Mouse (Mus musculus) common myeloid progenitor, adult 5-6 weeks (primary cell): ENCODE measurements around the gene Specc1. TPM values are rescaled to one million over a fixed set of nuclear protein-coding genes. Genes with fewer than 3 reads are reported as not detected.

Experiments
- ATAC-seq: replicated peaks from 2 replicates; pipeline ENCODE4 v1.8.0; 2016; ENCODE audit warnings: low read depth, mild to moderate bottlenecking, moderate TSS enrichment, inconsistent platforms; ENCODE audit not compliant: poor library complexity, severe bottlenecking
- total RNA-seq: library from RNA; stranded (forward); fragments of 200-1000, 187-1606 nt; gene quantifications from 2 replicates; pipeline ENCODE4 v1.2.3, GENCODE M21; 2017

The Specc1 gene
- total RNA-seq, 1 experiment from 2014 or later: 33.9 TPM

DNA sequence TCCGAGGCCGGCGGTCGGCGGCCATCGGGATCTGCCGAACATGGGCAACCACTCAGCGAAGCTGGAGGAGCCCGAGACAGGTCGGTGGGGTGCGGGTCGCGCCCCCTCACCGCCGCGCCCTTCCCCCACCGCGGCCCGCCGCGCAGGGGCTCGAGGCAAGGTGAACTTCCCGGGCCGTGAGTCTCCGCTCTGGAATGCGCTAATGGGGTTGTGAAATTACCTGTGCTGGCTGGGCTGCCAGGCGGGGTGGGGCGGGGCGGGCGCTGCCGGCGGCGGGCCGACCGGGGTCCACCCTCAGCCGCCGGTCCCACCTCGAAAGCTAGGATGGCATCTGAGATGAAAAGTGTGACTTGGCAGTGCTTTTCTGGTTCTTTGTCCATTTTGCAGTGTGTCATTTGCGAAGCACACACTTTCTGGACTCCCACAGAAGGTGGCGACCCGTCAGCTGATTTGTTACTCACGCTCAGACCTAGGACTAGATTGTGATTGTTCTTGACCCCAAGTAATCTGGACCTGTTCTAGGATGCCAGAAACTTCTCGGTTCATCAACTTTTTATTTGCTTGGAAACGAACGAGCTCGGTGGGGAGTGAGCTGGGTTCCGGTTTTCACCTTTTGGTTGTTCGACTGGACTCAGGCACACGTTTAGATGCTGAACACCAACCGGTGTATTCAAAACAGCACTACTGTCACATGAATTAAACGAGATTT, 120.7 kb downstream of the Specc1 start:
- ATAC-seq: no peak

DNA sequence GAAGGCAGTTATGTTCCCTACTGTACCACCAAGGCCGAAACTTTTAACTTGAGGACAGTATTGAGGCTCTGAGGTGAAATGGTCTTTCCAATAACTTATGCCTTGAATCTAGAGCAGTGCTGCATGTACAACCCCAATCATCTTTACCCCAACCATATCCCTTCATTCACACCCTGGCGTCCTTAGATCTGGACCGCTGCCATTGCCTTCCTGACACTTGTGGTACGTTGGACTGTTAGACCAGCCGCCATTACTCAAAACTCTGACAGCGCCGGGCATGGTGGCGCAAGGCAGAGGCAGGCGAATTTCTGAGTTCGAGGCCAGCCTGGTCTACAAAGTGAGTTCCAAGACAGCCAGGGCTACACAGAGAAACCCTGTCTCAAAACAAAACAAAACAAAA, 121.8 kb downstream of the Specc1 start:
- ATAC-seq: no peak

DNA sequence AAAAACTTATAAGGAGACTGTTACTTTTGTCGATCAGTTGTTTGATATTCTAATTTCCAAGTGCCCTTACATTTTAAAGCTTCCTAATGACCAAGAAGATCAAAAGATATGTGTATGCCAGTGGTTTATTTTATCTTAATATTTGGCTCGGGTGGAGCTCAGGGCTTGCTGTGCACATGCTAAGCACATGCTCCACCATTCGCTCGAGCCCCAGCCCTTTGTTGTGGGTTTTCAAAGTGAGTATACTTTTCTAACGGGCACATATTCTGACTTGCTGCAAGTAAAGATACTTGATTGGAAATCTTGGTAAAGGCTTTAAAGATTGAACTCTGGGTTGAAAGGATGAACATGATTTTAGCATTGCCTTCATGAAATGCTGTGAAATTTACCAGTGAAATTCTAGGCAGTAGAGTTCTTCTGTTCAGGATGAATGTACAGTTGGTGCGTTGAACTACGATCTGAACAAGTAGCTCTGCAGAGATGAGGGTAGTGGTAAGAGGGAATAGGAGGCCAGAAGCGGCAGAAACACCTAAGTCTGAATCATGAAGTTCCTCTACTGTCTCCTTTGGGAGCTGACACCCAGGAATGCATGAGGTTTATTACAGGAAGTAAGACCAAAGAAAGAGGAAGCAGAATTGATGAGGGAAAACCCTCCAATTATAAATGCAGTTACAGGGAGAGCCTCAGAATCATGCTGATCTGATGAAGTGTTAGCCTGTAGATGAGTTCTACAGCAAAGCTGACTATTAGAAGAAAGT, 122.7 kb downstream of the Specc1 start:
- peak; percentile 26; the same call in 1 of the 2 replicates for ATAC-seq

DNA sequence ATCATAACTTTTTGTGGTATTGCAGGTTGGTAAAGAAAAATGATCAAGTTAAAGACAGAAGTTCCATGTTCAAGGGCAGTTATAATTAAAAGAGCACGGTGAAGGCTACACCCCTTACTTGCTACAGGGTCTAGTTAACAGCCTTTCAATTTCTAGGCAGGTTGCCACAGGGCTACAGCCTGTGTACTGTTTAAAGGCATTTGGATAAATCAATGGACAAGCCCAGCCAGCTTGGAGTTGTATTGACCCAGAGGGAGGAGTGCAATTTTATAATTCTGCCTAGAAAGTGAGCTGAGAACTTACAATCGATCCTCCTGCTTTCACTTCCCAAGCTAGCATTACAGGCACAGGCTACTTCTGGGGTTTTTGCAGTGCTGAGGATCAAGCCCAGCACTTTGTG, 123.9 kb downstream of the Specc1 start:
- no peak for ATAC-seq

DNA sequence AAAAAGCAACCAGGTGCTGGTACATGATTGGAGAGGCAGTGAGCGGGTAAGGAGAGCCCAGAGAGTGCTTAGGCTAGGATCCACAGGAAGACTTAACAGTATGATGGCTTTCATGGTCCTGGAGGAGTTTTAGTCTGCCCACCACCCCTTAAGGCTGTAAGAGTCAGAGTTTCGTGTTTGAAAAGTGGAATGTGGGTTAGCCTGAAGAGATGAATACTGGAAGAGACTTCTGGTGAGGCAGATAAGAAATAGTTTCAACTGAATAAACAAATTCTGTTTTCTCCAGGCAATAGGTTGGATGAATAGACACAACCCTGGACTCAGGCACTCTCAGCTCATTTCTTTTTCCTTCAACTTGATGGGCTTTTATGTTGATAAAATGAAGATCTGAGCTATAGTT, 130.1 kb downstream of the Specc1 start:
- ATAC-seq: no peak

DNA sequence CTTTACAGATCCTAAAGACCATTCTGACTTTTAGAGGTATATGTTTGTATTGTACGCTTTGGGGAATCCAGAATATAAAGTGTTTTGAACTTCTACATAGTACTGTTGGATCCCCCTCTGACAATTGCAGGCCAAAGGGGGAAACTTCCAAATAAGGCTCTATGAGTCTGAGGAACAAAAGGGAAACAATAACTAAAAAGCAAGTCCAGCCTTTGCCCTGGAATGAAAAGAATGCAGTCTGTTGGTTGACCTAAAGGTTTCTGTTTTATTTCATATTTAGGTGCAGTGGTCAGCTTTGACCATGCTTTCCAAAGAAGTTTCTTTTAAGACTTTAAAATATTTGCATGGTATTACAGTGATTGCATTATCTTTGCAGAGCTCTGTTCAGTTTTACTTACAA, 130.5 kb downstream of the Specc1 start:
- ATAC-seq: no peak

DNA sequence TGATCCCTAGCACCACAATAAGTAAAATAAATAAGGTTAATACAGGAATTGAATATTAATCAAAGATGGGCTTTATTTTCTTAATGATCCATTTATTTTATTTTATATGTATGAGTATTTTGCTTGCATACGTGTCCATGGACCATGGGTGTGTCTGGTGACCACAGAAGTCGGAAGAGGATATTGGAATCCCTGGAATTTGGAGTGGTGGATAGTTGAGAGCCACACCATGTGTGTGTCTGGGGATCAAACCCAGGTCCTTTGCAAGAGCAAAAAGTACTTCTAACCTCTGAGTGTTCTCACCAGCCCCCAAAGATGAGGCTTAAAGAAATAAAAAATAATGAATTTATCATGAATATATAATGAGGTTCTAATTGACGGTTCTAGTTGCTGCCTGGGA, 132.1 kb downstream of the Specc1 start:
- no peak for ATAC-seq

DNA sequence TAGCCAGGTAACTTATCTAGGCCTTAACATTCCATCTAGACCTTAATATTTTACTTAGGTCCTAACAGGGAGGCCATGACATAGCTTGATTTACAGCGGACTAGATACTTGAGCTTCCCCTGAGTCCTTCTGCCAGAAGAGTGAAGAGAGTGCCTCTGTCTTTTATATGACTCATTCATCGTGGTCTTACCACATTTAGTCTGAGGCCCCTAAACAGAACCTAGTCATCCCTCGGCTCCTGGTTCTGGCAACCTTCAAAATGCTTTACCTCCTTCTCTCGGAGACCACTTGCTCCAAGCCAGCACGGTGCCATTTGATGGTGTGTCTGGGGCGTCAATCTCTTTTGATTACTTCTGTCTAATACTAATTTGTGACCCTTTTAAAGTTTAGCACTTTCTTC, 133.8 kb downstream of the Specc1 start:
- ATAC-seq: no peak

DNA sequence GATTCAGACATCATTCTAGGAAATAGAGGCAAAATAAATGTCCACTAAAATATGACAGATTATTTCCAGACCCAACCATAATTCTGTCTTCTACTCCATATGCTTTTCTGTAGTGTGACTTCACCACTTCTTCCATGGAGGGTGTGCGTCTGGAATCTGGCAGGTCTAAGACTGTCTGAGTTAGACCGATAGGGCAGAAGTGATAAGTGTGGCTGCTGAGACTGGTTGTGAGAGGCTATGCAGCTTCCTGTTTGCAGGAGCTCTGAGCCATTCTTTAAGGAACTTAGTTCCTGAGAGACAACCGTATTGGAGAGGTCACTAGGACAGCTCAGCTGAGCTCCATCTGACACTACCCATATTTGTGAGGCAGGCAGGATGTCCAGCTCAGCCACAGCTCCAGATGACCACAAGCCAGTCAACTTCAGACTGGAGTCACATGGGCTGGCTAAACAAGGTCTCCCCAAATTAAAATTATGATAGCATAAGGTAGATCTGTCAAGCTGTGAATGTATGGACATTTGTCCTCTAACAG, 146.9 kb downstream of the Specc1 start:
- ATAC-seq: peak; percentile 88

DNA sequence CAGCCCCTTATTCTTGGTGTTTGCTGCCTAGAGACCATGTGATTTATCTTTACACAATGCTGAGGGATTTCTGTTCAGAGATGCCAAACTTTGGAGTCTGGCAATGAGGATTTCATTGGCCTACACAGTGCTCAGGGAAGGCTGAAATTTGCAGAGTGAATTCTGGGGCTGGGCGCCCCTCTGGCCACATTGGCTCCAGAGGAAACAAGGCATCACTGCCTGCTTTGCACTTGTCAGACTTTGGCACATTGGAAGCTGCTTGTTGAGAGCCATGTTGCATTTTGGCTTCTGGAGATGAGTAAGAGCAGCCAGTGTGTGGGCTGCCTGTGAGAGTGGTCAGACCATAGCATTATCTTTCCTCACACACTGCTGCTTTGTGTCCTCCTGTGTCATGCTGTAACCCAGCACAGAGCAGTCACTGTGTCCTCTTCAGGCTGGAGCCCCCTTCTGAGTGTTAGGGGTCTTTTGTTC, 149.9 kb downstream of the Specc1 start:
- no peak for ATAC-seq

DNA sequence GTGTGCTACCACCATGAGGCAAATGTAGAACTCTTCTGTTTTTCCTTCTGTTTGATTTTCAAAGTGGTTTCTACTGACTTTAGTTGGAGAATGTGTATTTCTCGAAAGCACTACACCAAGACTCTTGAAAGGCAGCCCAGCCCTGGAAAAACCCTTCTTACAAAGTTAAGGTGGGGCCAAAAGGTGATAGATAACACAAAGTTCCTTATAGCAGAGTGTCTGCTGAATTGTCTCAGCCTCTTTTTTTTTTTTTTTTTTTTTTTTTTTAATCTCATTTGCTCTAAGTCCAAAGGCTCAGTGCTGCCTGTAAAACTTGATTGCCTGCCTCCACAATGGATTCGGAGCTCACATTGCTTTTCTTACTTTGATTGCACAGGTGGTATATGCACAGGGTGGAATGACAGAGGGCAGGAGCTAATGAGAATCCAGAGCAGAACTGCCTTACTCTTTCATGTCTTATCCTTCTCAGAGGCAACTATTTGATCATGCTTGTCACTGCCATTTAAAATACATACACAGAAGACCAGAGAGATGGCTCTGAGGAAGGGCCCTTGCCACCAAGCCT, 150.8 kb downstream of the Specc1 start:
- ATAC-seq: no peak

DNA sequence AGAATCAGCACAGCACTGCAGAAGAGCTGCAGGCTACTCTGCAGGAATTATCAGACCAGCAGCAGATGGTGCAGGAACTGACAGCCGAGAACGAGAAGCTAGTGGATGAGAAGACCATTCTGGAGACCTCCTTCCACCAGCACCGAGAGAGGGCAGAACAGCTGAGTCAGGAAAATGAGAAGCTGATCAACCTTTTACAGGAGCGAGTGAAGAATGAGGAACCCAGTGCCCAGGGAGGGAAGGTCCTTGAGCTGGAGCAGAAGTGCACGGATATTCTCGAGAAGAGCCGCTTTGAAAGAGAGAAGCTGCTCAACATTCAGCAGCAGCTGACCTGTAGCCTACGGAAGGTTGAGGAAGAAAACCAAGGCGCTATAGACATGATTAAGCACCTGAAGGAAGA, 162.0 kb downstream of the Specc1 start:
- ATAC-seq: 0 out of 2 replicates have a peak, but pooled peaks have one; percentile 45

DNA sequence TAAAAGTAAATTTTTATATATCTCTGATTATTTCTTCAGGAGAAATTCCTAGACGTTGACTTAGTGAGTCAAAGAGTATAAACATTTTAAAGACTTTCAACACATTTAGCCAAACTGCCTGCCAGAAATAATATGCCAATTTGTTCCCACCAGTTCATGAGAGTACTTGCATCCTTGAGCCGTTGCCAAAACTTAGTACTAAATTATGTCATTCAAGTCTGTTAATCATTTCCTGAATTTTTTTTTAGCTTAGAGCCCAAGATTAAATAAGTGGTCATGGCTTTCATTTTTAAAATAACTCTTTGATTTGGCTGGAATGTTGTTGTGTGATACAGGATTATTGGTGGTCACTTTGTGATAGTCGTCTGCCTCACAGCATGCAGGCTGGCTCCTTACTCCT, 163.3 kb downstream of the Specc1 start:
- no peak for ATAC-seq

DNA sequence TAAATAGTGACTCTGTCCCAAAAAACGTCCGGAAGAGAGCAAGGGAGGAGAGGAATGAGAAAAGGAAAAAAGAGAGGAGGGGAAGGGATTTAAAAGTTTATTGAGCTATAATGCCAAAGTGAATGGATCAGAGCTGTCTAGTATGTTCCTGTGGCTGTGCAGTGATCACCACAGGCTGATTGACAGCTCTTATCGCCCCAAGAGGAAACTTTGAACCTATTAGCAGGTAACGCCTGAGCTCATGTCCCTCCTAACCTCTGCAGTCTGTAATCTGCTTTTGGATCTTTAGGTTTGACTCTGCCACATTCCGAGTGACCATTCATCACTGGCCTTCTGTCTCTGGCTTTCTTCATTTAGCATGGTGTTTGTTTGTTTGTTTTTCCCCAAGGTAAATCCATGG, 164.8 kb downstream of the Specc1 start:
- no peak for ATAC-seq

DNA sequence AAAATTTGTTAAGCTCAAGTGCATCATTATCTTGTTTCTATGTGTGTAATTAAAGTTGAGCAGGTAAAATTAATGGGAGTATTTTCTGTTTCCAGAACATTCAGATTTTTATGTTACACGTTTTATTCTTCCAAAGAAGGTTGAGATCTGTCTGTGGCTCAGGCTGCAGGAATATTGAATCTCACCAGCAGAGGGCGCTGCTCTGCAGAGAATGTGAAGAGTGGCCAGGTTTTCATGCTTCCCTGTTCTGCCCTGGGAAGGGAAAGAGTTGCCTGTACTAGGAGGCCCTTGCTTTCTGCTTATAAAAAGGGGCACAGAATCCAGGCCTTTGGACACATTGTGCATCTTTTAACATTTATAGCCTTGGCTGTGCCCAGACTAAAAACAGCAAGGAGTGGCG, 171.1 kb downstream of the Specc1 start:
- ATAC-seq: peak; percentile 91

DNA sequence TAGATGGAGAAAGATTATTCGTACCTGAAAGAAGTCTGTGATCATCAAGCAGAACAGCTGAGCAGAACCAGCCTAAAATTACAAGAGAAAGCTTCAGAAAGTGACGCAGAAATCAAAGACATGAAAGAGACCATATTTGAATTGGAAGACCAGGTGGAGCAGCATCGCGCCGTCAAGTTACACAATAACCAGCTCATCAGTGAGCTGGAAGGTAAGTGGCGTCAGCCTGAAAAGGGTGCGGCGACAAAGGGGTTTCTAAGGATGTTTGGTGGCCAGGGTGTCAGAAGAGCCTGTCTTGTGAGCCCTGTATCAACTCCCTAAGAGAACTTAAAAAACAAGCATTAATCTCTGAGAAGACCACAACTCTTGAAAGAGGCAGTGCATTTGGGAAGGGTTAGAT, 171.6 kb downstream of the Specc1 start:
- ATAC-seq: no peak

DNA sequence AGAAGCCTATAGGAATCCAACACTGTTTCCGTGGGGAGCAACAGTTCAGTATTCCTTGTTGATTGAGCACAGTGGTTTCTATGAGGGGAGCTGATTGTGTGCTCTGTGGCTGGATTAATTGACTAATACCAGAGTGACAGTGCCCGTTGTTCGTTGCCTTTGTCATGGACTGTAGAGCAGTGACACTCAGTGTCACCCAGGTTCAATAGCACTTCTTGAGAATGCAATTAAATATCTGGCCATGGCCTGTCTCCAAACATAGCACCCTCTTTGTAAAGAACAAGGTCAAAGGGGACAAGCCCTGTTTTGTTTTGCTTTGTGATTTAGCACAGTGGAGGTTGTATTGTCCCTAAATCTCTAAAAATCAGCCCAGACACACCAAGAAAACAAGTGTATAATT, 173.6 kb downstream of the Specc1 start:
- no peak for ATAC-seq

DNA sequence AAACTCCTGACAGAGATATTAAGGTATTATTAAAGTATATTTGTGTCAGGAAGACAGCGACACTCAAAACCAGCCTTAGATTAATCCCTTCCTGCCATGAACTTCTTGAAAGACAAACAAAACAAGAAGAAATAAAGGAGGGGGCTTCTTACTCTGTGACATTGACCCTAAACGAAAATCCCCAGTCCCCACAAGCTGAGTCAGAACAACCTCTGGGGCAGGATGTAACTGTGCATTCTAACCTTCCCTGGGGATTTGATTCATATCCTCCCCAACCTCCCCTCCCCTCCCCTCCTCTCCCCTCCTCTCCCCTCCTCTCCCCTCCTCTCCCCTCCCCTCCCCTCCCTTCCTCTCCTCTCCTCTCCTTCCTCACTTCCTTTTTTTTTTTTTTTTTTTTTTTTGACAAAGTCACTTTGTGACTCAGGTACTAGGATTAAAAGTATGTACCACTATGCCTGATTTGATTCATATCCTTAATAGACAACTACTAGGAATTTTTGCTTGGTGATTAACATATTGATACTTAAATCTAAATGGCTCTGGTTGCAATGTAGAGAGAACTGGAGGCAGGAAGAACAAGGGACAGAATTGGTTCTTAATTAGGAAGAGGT, 174.2 kb downstream of the Specc1 start:
- ATAC-seq: no peak

DNA sequence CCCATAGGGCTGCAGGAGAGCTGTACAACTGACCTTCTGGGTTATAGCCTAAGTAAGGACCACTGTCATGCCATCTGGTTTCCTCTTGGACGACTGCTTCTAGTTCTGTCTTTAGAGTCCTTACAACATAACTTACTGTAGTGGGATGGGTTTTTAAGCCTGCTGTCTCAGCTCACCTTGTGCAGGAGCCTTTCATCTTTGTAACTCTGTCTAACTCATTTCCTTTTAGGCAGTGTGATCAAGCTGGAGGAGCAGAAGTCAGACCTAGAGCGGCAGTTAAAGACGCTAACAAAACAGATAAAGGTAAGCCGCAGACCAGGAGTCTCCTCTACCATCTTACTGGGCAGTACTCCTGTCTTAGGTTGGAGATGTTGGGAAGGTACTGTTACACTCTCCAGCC, 175.0 kb downstream of the Specc1 start:
- no peak for ATAC-seq

DNA sequence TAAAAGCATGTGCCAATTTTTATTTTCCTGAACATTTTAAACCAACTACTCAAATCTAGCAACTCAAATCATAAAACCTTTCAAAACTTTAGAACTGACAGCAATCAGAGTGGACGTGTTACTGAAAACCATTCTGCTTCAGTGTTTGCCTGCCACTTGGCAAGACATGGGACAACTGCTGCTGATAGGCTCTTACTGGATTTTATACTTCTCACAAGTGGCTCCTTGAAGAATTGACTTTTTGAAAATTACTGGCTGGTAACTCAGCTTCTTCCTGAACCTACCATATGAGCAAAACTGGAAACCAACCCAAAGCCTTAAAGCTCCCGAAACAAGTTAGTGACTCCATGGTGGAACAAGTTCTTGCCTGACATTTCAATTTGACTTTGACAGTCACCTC, 177.6 kb downstream of the Specc1 start:
- ATAC-seq: no peak
